Mouse (Mus musculus): ENCODE results near the gene Mark2. TPM values are rescaled to one million over a fixed set of nuclear protein-coding genes. Genes with fewer than 3 reads are reported as not detected.
"Not testable (repeated sequence)": the region's sequence is repeated elsewhere in the genome, so short reads cannot be mapped to it uniquely, and the experiment has no call there.

Gene Mark2
- total RNA-seq (2017), result 96.4 and 114 TPM in 2 replicates

DNA sequence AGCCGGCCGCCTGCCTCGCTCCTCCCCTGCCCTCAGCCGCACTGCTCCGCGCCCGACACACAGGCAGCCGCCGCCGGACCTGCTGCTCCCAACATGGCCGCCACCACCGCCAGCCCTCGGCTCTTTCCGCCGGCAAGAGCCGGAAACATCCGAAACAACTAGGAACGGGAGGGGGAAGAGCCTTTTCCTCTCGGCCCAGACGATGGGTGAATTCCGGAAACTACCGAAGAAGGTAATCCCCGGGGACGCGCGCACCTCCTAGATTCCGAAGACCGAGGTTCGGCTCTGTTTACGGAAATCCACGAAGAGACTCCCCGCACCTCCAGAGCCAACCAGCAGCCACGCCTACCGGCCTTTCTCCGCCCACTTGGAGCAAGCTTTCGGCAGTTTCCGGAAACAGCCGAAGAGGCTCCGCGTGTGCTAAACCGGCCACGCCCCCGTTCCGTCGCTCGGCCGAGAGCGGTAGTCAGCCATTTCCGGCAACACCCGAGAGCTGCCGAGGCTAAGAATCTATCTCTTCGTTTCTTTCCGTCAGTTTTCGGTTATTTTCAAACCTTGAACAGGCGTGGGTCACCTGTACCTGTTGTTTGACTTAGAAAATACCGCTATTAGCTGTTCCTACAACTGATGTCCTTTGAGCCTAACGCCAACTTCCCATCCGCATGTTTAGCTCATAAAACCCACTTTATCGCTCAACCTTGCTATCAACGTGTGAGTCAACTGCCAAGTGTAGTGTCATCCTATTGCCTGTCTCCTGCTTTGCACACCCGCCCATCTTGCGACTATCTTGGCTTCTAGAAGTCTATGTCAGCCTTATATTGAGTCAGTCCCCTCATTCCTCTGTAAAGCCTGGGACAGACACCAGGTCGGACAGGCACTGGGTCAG lies at the start of gene Mark2:
Mark2 (minus strand) TSS at position 349 of the 886 bp plus-strand sequence.
- ATAC-seq (ENCODE audit: extremely low read depth, insufficient number of reproducible peaks, low FRiP score, poor library complexity, severe bottlenecking), result peak; percentile 86

DNA sequence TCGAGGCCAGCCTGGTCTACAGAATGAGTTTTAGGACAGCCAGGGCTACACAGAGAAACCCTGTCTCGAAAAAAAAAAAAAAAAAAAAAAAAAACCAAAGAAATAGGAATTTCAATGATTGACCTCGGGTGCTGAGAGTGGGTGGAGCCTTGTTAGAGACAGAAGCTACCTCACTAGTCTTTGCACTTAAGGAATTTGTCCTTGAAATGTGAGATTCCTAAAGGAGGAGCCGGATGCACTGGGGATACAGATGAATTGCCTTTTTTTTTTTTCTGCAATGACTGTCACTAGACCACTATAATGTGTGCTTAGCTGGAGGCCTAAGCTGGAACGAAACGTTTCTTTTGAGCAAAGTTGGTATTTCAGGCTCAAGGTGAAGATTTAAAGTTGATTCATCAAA lies 46.8 kb upstream of the Mark2 start:
- ATAC-seq (ENCODE audit: extremely low read depth, insufficient number of reproducible peaks, low FRiP score, poor library complexity, severe bottlenecking), result no peak

DNA sequence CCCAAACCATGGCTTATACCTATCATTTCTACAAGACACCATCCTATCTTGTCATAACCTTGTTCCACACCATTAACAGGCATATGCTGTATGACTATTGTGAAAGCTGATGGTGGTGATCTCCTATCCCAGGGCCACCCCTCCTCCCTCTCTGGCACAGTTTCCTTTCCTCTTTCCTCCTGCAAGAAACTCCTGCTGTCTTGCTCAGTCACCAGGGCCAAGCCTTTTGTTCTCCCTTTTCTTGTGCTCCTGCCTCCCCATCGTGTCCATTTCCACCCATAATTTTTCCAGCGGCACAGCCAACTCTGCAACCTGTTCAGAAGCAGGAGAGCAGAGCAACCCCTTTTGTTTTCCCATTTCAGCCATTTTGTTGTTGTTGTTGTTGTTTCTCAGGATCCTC lies 44.4 kb upstream of the Mark2 start:
- no peak for ATAC-seq (ENCODE audit: extremely low read depth, insufficient number of reproducible peaks, low FRiP score, poor library complexity, severe bottlenecking)

DNA sequence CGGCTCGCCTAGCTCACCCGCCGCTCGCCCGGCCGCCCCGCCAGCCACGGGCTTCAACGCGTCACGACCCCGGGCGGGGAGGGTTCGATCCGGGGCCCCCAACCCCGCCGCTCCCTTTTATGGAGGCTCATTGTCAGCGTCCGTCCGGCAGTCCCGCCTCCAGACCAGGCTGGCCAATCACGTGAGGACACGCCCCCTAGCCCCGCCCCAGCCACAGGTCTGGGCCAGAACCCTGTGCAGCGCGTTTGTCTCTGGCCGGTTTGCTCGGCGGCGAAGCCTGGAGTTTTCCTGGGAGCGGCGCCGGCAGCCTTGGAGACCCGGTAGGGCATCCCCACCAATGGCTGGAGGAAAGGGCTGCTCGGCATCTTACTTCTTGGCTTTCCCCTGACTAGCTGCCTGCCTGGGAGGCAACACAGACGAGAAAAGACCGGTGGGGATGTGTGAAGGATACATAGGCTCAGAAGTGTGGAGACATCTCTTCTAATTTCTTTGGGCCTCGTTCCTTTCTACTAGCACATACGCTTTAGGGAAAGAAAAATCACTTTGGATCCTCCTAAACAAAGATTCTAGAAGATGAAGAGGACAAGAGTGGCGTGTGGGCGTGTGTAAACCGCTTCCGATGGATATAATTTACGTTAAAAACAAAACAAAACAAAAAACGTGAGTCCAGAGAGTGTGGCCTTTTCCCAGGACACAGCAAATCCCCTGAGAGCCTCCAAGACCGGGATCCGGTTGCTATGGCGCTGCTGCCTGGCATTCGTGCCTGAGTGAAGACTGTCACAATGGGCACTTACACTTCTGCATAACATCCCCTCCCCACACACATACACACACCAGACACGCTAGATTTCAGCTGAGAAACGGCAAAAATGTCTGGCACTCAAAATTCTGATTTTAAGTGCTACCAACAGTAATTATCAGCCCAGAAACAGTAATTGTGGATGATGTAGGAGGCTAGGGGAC lies 41.5 kb upstream of the Mark2 start, which contains the start of gene Spindoc:
Spindoc (minus strand) TSS at position 92 of the 963 bp plus-strand sequence.
- peak; percentile 88 for ATAC-seq (ENCODE audit: extremely low read depth, insufficient number of reproducible peaks, low FRiP score, poor library complexity, severe bottlenecking)

DNA sequence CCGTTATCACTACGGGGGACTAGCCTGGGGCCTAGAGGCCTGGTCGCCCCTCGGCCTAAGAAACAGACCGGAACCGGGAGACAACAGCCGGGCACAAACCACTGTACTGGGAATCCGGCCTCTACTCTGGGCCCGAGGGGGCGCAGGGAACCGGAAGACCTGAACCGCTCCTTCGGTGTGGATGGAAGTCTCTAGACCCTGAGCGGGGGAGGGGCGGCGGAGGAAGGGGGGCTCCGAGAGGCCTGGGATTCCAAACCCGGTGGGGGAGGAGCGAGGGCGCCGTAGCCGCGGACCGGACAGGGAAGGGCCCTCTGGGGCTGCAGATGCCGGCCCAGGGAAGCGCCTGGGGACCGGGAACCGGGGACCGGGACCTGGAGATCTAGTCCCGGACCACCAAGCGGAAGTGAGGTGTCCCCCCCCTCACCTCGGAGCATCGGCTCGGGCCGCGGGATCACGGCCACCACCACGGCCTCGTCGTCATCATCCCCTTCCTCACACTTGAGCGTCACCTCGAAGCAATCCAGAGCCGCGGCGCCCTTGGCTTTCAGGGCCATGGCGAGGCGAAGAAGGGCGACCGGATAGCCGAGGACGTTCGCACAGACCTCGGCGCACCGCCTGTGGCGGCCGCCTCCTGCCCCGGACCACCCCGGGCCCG lies 40.7 kb upstream of the Mark2 start:
- ATAC-seq (ENCODE audit: extremely low read depth, insufficient number of reproducible peaks, low FRiP score, poor library complexity, severe bottlenecking), result peak; percentile 22; the same call in 1 of the 2 replicates

DNA sequence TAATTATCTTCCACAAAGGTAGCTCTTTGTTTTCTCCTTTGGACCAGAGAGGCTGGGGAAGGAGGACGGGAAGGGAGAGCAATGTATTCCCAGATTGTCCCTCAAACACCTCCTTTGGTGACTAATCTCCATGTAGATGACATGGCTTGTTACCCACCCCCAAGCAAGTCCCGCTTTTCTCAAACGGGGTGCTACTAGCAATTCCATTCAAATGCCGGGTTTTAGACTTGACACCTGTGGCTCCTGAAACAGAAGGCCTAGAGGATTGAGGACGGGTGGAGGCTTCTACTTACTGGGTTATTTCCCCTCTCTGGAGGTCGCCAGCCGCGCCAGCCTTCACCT lies 40.2 kb upstream of the Mark2 start:
- no peak for ATAC-seq (ENCODE audit: extremely low read depth, insufficient number of reproducible peaks, low FRiP score, poor library complexity, severe bottlenecking)

DNA sequence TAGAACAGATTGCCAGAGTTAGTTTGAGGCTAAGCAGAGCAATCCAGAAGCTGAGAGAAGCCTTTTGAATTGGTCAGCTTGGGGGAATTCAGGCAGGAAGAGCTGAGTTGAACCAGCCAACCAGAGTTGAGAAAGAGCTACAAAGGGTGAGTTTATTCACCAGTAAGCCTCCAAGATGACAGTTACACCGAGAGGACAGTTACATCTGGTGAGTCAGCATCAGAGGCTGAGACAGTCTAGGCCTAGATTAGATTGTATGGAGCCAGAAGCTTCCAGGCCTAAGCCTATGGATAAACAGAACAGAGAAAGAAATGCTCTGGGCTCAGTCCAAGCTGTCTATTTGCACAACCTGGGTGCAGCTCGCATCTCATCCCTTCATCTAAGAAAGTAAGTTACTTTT lies 36.0 kb upstream of the Mark2 start:
- ATAC-seq (ENCODE audit: extremely low read depth, insufficient number of reproducible peaks, low FRiP score, poor library complexity, severe bottlenecking), result no peak

DNA sequence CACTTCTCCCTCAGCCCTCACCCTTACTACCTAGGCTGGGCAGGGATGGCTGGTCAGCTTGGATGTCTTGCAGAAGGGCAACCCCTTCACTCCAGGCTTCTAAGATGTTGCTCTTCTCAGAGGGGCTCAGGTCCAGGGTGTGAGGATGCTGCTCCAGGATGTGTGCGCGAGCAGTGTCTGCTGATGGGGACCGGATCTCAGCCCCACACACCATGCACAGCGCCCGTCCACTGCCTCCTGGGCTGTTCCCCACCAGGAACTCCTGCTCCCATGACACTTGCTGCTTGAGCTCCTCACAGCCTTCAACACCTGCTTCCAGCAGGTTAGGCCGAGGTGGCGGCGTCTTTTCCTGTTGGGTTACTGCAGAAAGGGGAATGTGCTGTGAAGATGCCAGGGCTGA lies 32.8 kb upstream of the Mark2 start:
- no peak for ATAC-seq (ENCODE audit: extremely low read depth, insufficient number of reproducible peaks, low FRiP score, poor library complexity, severe bottlenecking)

DNA sequence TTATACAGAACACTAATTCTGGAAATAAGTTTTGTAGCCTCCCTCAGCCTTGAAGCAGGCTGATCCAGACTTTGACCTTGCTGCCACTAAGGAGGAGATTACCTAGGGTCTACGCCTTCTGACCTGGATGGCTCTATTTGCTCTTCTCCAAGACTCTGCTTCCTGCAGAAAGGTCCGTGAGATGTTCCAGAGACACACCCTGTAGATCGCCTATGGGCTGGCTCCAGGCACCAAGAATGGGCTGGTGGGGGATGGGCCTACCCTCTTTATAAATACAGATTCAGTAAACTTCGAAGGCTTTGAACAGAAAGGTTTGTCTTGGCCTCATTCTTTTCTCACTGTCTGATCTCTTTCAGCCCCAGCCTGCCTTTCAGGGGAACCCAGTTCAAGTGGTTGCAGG lies 27.8 kb upstream of the Mark2 start:
- ATAC-seq (ENCODE audit: extremely low read depth, insufficient number of reproducible peaks, low FRiP score, poor library complexity, severe bottlenecking), result not testable (repeated sequence)

DNA sequence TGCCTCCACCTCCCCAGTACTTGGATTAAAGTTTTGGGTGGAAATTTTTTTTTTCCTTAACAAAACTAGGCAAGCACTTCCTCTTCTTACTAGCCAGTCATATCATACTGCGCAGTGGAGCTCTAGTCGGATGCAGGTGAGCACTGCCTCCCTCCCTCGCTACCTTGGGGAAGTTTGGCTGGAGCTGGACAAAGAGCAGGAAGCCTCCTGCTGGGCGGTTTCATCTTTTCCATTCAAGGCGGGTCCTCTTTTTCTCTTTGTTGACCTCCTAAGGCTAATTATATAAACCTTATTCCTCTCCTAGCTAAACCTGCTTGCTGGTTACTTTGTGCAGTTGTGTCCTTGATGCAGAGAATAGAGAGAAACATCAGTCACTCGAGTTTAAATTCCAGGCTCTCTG lies 12.0 kb upstream of the Mark2 start:
- ATAC-seq (ENCODE audit: extremely low read depth, insufficient number of reproducible peaks, low FRiP score, poor library complexity, severe bottlenecking), result no peak

DNA sequence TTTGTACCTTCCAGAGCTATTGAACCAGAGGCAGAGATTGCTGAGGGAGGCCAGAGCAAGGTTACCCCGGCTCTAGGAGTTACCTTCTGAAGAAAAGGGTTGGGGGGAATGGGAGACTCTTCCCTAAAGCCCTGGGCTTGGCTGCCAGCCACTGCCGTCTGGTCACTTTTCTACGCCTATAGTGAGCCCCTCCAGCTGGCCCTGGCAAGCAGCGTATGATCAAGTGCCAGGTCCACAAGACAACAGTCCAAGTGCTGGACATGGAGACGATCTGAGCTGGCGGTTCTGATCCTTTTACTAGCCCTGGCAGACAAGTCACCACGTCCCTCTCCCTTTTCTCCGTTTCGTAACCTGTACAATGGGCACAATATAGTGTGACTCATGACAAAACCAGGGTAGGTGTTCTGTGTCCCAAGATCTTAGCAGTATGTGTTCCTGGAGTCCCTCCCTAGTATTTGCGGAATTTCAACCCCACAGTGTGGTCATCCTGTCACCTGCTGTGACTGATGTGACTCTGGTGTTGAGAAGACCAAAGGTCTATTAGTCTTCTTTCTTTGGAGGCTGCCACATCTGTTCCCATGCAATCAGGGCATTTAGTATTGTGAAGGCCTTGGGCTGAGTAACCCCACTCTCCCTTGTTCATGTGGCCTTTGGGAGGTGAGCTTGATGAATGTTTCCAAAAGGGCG lies 11.3 kb upstream of the Mark2 start:
- ATAC-seq (ENCODE audit: extremely low read depth, insufficient number of reproducible peaks, low FRiP score, poor library complexity, severe bottlenecking), result no peak

DNA sequence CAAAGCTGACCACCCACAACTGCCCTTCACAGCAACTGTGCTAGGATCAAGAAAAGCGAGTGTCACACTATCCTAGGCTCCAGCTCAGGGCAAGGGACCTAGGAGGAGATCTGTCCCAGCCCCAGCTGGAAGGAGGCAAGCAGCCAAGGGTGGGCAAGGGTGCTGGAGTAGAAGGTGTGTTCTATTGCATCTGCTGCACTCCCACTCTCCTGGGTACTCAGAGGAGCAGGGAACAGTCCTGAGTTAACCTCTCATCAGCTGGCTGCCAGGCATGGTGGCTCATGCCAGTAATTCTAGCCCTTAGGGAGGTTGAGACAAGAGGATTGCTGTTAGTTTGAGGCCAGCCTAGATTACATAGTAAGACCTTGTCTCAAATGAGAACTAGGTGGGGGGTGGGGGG lies 8.3 kb upstream of the Mark2 start:
- no peak for ATAC-seq (ENCODE audit: extremely low read depth, insufficient number of reproducible peaks, low FRiP score, poor library complexity, severe bottlenecking)

DNA sequence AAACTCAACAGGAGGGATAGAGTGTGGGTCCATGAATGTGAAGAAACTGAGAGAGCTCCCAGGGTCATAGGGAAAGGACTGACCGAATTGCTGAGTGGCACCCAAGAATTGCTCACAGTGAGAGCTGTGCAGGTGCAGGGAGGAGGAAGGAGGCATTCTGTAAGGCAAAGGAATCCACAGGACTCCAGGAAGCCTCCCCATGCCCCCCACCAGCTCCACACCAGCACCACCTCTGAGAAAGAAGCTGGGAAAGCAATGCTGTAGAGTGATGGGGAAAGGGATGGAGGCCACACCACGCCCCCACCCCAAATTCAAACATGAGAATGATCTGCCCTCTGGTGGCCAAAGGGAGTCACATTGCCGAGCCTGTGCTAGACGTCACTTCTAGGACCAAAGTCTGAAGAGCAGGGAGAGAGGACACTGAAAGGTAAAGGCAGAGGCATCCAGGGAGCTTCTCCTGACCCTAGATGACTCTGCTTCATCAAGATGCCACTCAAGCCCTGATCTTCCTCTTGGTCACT lies 3.6 kb upstream of the Mark2 start:
- no peak for ATAC-seq (ENCODE audit: extremely low read depth, insufficient number of reproducible peaks, low FRiP score, poor library complexity, severe bottlenecking)

DNA sequence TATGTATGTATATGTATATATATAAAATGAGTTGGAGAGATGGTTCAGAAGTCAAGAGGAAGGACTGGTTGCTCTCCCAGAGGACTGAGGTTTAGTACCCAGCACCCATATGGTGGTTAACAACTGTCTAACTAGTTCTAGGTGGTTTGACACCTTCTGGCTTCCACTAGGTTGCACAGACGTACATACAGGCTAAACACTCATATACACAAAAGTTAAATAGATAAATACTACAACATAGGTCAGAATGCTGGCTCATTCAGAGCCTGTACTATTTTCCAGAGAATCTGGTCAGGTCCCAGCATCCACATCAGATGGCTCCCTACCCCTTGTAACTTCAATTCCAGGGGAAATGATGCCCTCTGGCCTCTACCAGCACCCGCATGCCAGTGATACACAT lies 986 bp upstream of the Mark2 start:
- no peak for ATAC-seq (ENCODE audit: extremely low read depth, insufficient number of reproducible peaks, low FRiP score, poor library complexity, severe bottlenecking)

DNA sequence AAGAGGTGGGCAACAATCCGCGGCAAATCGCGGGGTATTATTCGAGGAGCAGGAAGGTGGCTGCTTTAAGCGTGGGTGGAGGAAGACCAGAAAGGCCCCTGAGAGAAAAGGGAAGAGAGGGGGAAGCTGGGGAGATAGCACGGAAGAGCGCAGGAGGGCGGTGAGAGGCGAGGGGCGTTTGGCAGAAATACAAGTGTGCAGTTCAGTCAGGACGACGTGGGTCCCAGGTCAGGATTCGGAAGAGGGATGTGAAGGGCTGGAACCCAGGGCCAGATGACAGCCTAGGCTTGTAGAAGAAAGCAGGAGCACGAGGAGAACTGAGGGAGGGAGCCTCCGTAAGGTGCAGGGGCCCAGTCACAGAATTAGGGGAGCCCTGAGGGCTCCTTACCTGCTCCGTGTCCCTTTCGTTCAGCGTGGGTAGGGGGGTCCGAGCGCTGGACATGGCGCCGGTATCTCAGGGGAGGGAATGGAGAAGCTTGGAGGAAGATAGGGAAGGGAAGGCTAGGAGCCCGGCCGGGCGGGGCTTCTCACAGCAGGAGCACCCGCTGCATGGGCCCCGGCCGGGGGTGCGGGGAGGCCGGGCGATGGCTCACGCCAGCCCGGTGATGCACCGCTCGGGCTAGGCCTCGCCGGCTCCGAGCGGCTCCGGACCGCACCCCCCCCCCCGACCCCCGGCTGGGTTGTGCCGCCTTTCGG lies 732 bp downstream of the Mark2 start:
- no peak for ATAC-seq (ENCODE audit: extremely low read depth, insufficient number of reproducible peaks, low FRiP score, poor library complexity, severe bottlenecking)

DNA sequence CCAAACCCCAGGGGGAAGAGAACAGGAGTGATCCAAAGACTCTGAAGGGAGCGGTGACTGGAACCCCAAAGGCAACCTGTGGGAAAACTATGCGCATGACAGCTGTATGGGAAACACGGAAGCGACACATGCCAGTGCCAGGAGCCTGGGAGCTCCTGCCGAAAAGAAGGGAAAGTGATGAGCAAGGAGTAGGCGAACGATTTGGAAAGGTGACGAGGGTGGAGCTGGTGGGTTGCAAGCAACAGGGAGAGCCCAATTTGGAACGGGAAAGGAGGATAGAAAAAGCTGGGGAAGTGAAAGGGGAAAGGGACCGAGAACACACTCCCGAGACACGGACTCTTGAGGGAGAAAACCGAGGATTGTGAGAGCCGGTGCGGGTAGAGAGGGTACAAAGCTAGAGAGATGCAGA lies 1.3 kb downstream of the Mark2 start:
- ATAC-seq (ENCODE audit: extremely low read depth, insufficient number of reproducible peaks, low FRiP score, poor library complexity, severe bottlenecking), result no peak

DNA sequence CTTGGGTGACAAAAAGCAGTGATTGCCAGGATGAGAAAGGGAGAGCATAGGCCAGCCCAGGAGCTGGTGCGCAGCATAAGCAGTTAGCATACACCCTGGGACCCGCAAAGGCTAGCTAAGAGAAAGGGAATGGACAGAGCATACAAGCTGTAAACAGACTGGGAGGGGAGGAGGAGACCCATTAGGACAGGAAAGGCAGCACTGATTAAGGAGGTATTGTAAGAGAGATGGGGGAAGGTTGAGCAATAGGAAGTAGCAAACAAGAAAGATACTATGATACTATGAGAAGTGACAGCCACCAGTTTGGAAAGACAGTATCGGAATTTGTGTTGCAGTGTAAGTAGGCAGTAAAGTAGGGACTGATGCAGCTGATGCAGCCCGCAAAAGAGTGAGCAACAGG lies 1.8 kb downstream of the Mark2 start:
- ATAC-seq (ENCODE audit: extremely low read depth, insufficient number of reproducible peaks, low FRiP score, poor library complexity, severe bottlenecking), result no peak

DNA sequence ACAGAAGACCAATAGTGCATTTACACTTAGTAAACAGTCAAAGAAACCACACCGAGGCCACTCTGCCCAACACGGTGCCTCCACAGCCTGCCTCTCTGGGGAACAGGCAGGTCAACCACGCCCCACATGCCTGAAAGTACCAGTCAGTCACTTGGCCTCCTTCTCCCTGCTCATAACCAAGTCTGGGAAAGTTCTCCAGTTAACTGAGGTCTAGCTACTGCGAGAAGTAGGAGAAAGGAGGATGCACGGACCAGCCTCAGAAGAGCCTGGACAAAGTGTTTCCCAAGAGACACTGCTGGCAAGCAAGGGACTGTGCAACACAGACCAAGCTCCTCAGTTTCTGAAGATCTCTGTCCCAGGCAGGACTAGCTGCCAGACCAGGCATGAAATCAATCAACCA lies 2.6 kb downstream of the Mark2 start:
- ATAC-seq (ENCODE audit: extremely low read depth, insufficient number of reproducible peaks, low FRiP score, poor library complexity, severe bottlenecking), result no peak
